Mouse (Mus musculus) G1E (cell line): Measurements from ENCODE around the gene Ctsf. TPM values are rescaled to one million over a fixed set of nuclear protein-coding genes. Genes with fewer than 3 reads are reported as not detected.
"Not testable (repeated sequence)": the region's sequence is repeated elsewhere in the genome, so short reads cannot be mapped to it uniquely, and the experiment has no call there.

Experiments used
- ATAC-seq: 2 replicates; pipeline ENCODE4 v1.8.0; 2016; ENCODE audit warnings: mild to moderate bottlenecking; ENCODE audit not compliant: insufficient number of reproducible peaks, poor library complexity, low FRiP score, severe bottlenecking; ENCODE audit errors: extremely low read depth
- DNase-seq: peaks from one replicate; pipeline ENCODE4 v3.0.0; 2012; ENCODE audit warnings: low spot score
- H3K27me3 ChIP-seq: 2 replicates; pipeline ENCODE4 v1.6.1; 2012; ENCODE audit warnings: mild to moderate bottlenecking, low read length, inconsistent platforms; ENCODE audit not compliant: insufficient read depth
- H3K36me3 ChIP-seq: replicated peaks from 2 replicates; pipeline ENCODE3; 2012; ENCODE audit warnings: mild to moderate bottlenecking, inconsistent platforms
- H3K4me1 ChIP-seq: 2 replicates; pipeline ENCODE4 v1.6.1; 2012; ENCODE audit warnings: low read depth, low read length, inconsistent platforms, mixed read lengths; ENCODE audit not compliant: insufficient read depth
- H3K4me3 ChIP-seq: 2 replicates; pipeline ENCODE4 v1.5.1; 2012; ENCODE audit warnings: low read depth, mild to moderate bottlenecking, inconsistent platforms, low read length, moderate library complexity, mixed read lengths
- H3K9me3 ChIP-seq: replicated peaks from 2 replicates; pipeline ENCODE4 v1.6.1; 2012; ENCODE audit warnings: inconsistent platforms
- CTCF ChIP-seq: IDR thresholded peaks from 2 replicates; pipeline ENCODE4 v1.5.1; 2012; ENCODE audit warnings: low read depth, low read length, inconsistent platforms, mixed read lengths
- GATA1 ChIP-seq: IDR thresholded peaks from 2 replicates; pipeline ENCODE4 v1.6.1; 2012; ENCODE audit warnings: borderline replicate concordance, low read length, inconsistent platforms, mixed read lengths
- GATA2 ChIP-seq: IDR thresholded peaks from 2 replicates; pipeline ENCODE4 v1.6.1; 2012; ENCODE audit warnings: low read depth, low read length, inconsistent platforms, borderline replicate concordance
- POLR2AphosphoS5 ChIP-seq: IDR thresholded peaks from 2 replicates; pipeline ENCODE4 v1.6.1; 2012; ENCODE audit warnings: low read depth, low read length, inconsistent platforms; ENCODE audit not compliant: insufficient replicate concordance
- TAL1 ChIP-seq: conservative IDR thresholded peaks from 2 replicates; pipeline ENCODE4 v1.6.1; 2012; ENCODE audit warnings: low read depth, low read length, inconsistent platforms, mixed read lengths
- polyA plus RNA-seq: library from polyadenylated mRNA; stranded (reverse); fragments of >175 nt; gene quantifications from 2 replicates; pipeline ENCODE4 v1.2.3, GENCODE M21; 2012
- total RNA-seq, 2 experiments: library from RNA; stranded (forward) in 1 of 2; stranded (reverse) in 1 of 2; fragments of 200-1000 nt in 1 of 2; fragments of >200 nt in 1 of 2; fragmentation: Nextera tagmentation in 1 of 2; gene quantifications; 2 replicates each; pipeline ENCODE4 v1.2.3; 2014 to 2017

Gene Ctsf
- total RNA-seq (2014; fragmentation: Nextera tagmentation): not detected in 2 replicates
- 0.38 and 0.41 TPM in 2 replicates for total RNA-seq (2017)
- polyA plus RNA-seq: 0.05 TPM in 1 of 2 replicates, not detected in the other

- no peaks in the 10 kb centered on the region for H3K9me3 ChIP-seq
- H3K36me3 ChIP-seq: no peaks in the 10 kb centered on the region
- TF ChIP-seq POLR2AphosphoS5 (no peak), TAL1 (no peak), GATA2 (no peak), GATA1 (no peak)
- H3K4me1 ChIP-seq: peaks cover 8% of the 10 kb centered on the region
- ATAC-seq (no peak), DNase-seq (no peak)
- H3K4me3 ChIP-seq: no peak within 1 kb of the TSS
- peaks cover 62% of the 10 kb centered on the region for H3K27me3 ChIP-seq
Observed at GRCm38 (mm10) chr19:4854552-4855469, at the start of gene Ctsf. Gene Ctsf (plus strand): TSS chr19:4855130.

- Histone ChIP-seq H3K4me3 (peak overlapping the region; percentile 99), H3K9me3 (0 out of 2 replicates have a peak, but pooled peaks cover 2% of the 10 kb centered on the region), H3K4me1 (peaks cover 37% of the 10 kb centered on the region), H3K36me3 (peaks cover 28% of the 10 kb centered on the region), H3K27me3 (no peaks in the 10 kb centered on the region)
- DNase-seq (no peak), ATAC-seq (no peak)
- TF ChIP-seq GATA2 (no peak), TAL1 (no peak), GATA1 (no peak)
Observed at GRCm38 (mm10) chr19:4810309-4810708, 44.6 kb upstream of the Ctsf start.

GRCm38 (mm10) chr19:4810746-4811062, 44.2 kb upstream of the Ctsf start:
- TF ChIP-seq GATA1: no peak
- no peak for TF ChIP-seq CTCF
- TF ChIP-seq POLR2AphosphoS5: no peak
- no peak for TF ChIP-seq TAL1
- TF ChIP-seq GATA2: no peak
- peaks cover 36% of the 10 kb centered on the region for H3K4me1 ChIP-seq
- peak overlapping the region; percentile 99 for H3K4me3 ChIP-seq
- ATAC-seq (no peak), DNase-seq (no peak)
- H3K27me3 ChIP-seq: no peaks in the 10 kb centered on the region
- H3K9me3 ChIP-seq: 0 out of 2 replicates have a peak, but pooled peaks cover 3% of the 10 kb centered on the region
- H3K36me3 ChIP-seq: peaks cover 27% of the 10 kb centered on the region

- peak; percentile 99 for DNase-seq
- TF ChIP-seq TAL1 (no peak), CTCF (no peak), GATA1 (no peak), POLR2AphosphoS5 (peak; percentile 60; the same call in 1 of the 2 replicates), GATA2 (no peak)
- H3K27me3 ChIP-seq: no peaks in the 10 kb centered on the region
- H3K4me1 ChIP-seq: peaks cover 30% of the 10 kb centered on the region
- peaks cover 22% of the 10 kb centered on the region for H3K36me3 ChIP-seq
- H3K4me3 ChIP-seq: peak within 1 kb of the TSS; percentile 99
- H3K9me3 ChIP-seq: 0 out of 2 replicates have a peak, but pooled peaks cover 3% of the 10 kb centered on the region
- peak; percentile 96 for ATAC-seq
Observed at GRCm38 (mm10) chr19:4811063-4811908, 43.6 kb upstream of the Ctsf start, which contains the start of the genes Gm21992 and Rbm14. Gene Gm21992 (minus strand): TSS chr19:4811612. Gene Rbm14 (minus strand): TSS chr19:4811634.

- H3K36me3 ChIP-seq: peaks cover 17% of the 10 kb centered on the region
- no peak for ATAC-seq
- DNase-seq: no peak
- 0 out of 2 replicates have a peak, but pooled peaks cover 3% of the 10 kb centered on the region for H3K9me3 ChIP-seq
- peaks cover 26% of the 10 kb centered on the region for H3K4me1 ChIP-seq
- no peaks in the 10 kb centered on the region for H3K27me3 ChIP-seq
- TF ChIP-seq GATA1 (no peak), CTCF (no peak), GATA2 (no peak), POLR2AphosphoS5 (no peak), TAL1 (no peak)
- H3K4me3 ChIP-seq: peak overlapping the region; percentile 99
Observed at GRCm38 (mm10) chr19:4811909-4812242, 43.1 kb upstream of the Ctsf start.

GRCm38 (mm10) chr19:4812334-4812949, 42.5 kb upstream of the Ctsf start:
- Histone ChIP-seq H3K36me3 (peaks cover 13% of the 10 kb centered on the region), H3K4me3 (peak overlapping the region; percentile 99), H3K4me1 (peaks cover 22% of the 10 kb centered on the region)
- H3K9me3 ChIP-seq, ATAC-seq, DNase-seq, H3K27me3 ChIP-seq: not testable (repeated sequence)
